Mouse (Mus musculus): Measurements from ENCODE around the gene Wasf3.
"Not testable (repeated sequence)": the region's sequence is repeated elsewhere in the genome, so short reads cannot be mapped to it uniquely, and the experiment has no call there.

The Wasf3 gene

DNA sequence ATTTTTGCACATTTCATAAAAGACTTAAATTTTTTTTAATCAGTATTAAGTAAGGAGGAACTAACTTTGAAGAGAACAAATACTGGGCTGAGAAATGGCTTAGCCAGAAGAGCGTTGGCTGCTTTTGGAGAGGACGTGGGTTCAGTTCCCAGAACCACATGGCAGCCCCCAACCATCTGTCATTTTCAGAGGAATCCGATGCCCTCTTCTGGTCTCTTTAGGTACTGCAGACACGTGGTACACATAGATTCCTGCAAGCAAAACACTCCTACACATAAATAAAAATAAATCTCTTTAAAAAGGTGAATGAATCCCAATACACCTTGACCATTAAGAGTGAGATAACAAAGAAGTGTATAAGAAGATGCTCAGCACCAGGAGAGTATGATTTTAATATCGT is 55.5 kb downstream of the Wasf3 start:
- DNase-seq (ENCODE audit: extremely low spot score, low spot score): no peak

- DNase-seq (ENCODE audit: extremely low spot score, low spot score): no peak
Observed at GRCm38 (mm10) chr5:146442767-146443166, 58.0 kb downstream of the Wasf3 start.

DNA sequence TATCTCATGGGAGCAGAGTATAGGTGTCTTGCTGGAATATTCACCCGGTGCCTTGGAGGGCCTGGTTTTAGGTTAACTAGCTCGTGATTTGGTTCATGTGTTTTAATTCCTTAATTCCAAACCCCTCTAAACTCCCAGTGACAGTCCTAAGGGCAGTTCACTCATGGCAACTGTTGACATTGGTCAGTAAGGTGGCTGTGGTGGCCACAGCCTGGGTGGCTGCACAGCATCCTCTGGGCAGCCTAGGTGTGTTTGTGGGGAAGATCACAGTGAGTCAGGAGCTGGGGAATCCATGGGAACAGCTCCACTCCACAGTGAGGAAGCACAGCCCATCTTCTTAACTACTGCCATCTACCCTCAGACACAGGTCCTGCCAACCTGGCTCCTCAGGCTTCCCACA is 61.8 kb downstream of the Wasf3 start:
- DNase-seq (ENCODE audit: extremely low spot score, low spot score): no peak

DNA sequence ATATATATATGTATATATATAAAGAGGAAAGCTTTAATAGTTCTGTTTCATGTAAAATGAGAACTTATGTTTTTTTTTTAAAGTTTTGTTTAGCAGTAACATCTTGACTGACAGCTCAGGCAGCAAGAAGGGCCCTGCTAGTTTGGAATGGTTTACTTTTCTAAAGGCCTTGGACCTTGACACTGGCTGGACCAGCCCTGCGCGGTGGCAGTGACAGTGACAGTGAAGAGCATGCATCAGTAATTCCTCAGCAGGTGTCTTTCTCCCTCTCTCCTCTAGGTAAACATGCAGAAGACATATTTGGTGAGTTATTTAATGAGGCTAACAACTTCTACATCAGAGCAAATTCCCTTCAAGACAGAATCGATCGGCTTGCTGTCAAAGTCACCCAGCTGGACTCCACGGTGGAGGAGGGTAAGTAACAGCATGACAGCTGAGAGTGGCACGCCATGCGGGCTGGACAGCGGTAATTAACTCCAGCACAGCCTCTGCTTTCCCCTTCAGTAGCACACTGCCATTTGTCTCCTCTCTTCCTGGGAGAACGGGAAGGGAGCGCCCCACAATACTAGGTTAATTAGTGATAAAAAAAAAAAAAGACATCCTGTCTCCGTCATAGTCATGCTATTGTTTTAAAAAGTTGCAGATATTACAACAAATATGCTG is 66.9 kb downstream of the Wasf3 start:
- no peak for DNase-seq (ENCODE audit: extremely low spot score, low spot score)

GRCm38 (mm10) chr5:146453556-146453955 is 68.8 kb downstream of the Wasf3 start:
- no peak for DNase-seq (ENCODE audit: extremely low spot score, low spot score)

DNA sequence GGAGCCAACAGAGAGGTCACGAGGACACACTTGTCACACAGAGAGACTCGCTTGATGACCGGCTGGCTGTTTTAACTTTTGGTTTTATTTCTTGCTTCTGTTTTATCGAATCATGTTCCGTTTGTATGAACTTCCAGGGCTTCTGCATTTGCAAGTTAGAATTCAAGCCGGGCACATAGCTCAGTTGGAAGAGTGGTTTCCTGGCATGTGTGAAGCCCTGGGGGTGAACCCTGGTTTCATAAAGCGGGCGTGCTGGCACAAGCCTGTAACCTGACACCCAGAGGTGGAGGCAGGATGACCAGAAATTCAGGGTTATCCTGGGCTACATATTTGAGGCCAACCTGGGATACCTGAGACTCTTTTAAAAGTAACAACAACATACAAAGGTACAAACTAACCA is 76.8 kb downstream of the Wasf3 start:
- DNase-seq (ENCODE audit: extremely low spot score, low spot score): no peak

DNA sequence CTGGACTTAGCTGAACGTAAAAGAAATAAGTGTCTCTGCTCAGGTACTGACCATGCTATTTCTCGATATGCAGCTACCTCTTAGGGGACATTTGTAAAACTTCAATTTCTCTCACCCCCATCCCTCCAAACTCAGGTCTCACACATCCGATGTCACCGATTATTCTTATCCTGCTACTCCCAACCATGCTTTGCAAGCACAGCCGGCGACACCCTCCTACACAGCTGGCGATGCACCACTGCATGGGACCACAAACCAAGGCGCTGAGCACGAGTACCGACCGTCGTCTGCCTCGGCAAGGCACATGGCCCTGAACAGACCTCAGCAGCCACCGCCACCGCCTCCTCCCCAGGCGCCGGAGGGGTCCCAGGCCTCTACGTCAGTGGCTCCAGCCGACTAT is 81.9 kb downstream of the Wasf3 start:
- DNase-seq (ENCODE audit: extremely low spot score, low spot score): no peak

DNA sequence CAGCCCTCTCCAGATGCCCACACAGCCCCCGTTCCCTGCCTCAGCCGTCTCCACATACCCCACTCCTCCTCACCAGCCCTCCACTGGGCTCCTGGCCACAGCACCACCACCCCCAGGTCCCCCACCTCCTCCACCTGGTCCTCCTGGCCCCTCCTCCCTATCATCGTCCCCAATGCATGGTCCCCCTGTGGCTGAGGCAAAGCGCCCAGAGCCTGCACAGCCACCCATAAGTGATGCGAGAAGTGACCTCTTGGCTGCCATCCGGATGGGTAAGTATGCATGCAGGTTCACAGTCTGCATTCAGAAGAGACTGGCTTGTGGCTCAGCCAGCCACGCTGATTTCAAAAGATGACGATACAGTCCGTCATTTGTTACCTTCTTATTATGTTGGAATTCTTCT is 83.5 kb downstream of the Wasf3 start:
- no peak for DNase-seq (ENCODE audit: extremely low spot score, low spot score)

- no peak for DNase-seq (ENCODE audit: extremely low spot score, low spot score)
Observed at GRCm38 (mm10) chr5:146470821-146471220, 86.0 kb downstream of the Wasf3 start.

GRCm38 (mm10) chr5:146471311-146471710 is 86.5 kb downstream of the Wasf3 start:
- DNase-seq (ENCODE audit: extremely low spot score, low spot score): no peak

DNA sequence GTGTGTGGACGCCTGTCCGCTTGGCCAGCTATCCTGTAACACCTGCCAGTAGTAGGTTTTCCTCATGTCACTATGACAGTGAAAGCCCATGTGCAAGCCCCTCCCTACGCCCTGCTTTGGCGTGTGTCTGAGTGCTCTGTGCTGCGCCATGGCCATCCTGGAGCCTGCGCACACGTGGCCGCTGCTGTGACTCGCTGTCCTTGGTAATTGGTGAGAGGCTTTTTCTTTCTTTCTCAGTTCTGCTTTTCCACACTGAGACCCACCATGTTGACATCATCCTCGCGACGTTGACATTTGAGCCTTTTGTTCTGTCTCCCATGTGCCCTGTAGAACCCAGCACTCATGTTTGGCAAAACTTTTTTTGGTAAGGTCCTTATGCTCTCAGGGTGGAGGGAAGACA is 87.0 kb downstream of the Wasf3 start:
- no peak for DNase-seq (ENCODE audit: extremely low spot score, low spot score)

DNA sequence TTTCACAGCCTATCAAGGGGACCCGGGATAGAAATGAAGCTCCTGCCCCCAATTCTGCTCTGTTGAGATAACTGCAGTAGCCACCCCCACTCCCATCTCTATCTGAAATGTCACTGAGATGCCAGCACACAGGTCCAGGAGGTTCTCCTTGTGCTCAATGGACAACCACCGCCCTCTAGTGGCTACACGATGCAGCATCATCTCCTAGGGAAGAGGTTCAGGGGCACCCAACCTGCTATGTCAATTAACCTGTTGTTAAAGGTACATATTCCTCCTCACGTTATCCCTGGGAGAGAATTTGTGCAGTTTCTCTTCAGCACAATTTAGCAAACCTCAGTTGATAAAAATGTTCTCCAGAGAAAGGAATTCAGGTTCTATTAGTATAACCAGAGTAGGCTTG is 94.8 kb downstream of the Wasf3 start:
- DNase-seq (ENCODE audit: extremely low spot score, low spot score): not testable (repeated sequence)

DNA sequence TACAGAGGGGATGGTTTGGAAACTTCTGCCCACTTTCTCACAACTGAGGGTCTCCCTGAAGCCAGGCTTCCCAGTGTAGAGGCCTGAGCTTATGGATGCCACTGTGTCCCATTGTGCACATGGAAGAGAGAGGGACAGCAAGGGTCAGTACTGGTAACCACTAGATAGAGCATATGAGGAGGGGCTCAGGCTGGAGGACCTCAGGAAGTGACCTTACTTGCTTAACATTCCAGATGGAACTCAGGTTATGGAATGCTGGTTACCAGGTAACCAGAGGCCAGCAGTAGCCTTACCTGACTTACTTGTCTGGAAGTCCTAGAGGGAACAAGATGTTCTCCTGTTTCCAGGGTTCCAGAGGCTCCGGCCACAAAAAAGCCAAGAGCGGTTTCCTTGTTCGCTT is 96.9 kb downstream of the Wasf3 start, which contains the start of gene Gm6408:
Gm6408 (plus strand) TSS at position 301 of the 400 bp plus-strand sequence.
- DNase-seq (ENCODE audit: extremely low spot score, low spot score): not testable (repeated sequence)

DNA sequence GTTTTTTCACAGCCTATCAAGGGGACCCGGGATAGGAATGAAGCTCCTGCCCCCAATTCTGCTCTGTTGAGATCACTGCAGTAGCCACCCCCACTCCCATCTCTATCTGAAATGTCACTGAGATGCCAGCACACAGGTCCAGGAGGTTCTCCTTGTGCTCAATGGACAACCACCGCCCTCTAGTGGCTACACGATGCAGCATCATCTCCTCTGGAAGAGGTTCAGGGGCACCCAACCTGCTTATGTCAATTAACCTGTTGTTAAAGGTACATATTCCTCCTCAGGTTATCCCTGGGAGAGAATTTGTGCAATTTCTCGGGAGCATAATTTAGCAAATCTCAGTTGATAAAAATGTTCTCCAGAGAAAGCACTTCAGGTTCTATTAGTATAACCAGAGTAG is 104.2 kb downstream of the Wasf3 start:
- DNase-seq (ENCODE audit: extremely low spot score, low spot score): not testable (repeated sequence)

DNA sequence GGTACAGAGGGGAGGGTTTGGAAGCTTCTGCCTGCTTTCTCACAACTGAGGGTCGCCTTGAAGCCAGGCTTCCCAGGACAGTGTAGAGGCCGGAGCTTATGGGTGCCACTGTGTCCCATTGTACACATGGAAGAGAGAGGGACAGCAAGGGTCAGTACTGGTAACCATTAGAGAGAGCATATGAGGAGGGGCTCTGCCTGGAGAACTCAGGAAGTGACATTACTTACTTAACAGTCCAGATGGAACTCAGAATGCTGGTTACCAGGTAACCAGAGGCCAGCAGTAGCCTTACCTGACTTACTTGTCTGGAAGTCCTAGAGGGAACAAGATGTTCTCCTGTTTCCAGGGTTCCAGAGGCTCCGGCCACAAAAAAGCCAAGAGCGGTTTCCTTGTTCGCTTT is 106.3 kb downstream of the Wasf3 start, which contains the start of gene Gm6370:
Gm6370 (plus strand) TSS at position 301 of the 400 bp plus-strand sequence.
- DNase-seq (ENCODE audit: extremely low spot score, low spot score): not testable (repeated sequence)

GRCm38 (mm10) chr5:146502099-146502498 is 117.3 kb downstream of the Wasf3 start, which contains the start of gene 4930449I24Rik:
4930449I24Rik (plus strand) TSS chr5:146502399.
- DNase-seq (ENCODE audit: extremely low spot score, low spot score): not testable (repeated sequence)

DNA sequence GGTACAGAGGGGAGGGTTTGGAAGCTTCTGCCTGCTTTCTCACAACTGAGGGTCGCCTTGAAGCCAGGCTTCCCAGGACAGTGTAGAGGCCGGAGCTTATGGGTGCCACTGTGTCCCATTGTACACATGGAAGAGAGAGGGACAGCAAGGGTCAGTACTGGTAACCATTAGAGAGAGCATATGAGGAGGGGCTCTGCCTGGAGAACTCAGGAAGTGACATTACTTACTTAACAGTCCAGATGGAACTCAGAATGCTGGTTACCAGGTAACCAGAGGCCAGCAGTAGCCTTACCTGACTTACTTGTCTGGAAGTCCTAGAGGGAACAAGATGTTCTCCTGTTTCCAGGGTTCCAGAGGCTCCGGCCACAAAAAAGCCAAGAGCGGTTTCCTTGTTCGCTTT is 129.0 kb downstream of the Wasf3 start, which contains the start of gene Gm3402:
Gm3402 (plus strand) TSS at position 301 of the 400 bp plus-strand sequence.
- not testable (repeated sequence) for DNase-seq (ENCODE audit: extremely low spot score, low spot score)
